23 mouse cellular contexts compared by ENCODE assay signal in the genomic region with DNA sequence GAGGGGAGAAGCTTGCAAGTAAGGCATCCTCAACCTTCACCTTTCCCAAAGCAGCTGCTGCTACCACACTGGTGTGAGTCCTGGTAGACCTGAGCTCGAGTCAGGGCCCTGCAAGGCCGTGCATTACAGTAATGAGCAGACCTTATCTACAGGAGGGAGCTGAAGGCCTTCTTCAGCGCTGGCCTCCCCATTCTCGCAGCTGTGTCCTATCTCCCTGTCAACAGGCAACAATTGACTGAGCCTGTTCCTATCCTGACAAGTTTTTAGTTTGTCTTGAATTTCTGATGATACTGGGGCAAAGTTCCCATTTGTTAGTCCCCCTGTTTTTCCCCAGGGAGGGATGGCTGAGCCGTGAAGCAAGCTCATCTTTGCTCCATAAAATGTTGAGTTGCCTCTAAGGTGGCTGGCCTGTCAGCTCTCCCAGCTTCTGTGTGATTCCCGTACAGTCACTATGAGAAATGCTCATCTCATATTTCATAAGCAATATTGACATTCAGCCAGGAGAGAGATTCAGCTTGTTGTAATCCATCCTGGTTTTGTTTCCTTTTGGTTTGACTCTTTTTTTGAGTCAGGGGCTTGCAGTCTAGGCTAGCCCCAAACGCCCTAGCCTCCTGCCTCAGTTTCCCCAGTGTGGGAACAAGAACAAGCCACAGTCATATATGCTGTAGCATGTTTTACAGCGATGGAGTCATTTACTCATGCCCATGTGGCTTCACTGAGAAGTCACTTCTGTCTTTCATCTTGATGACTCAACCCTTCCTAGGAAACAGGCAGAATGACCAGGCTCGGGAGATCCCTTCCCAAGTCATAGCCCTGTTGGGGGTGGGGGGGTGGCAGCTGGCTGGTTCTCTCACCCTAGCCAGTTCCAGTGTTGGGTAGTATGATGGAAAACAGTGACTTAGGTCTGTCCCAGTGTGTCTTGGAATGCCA. TPM values are rescaled to one million over a fixed set of nuclear protein-coding genes. Genes with fewer than 3 reads are reported as not detected.
A peak's percentile ranks its signal among the peaks of the same experiment; 100 is the strongest.
DNase-seq lines count a peak whose midpoint lies in the region; ATAC-seq lines count a peak whose summit lies in the region.
"Had no signal": no experiment of that assay in that cellular context is flagged by ENCODE, and none has a peak within 500 bp of the region (broad histone marks: within the 10 kb centered on the region; RNA-seq: fewer than 3 reads in every experiment).

No protein-coding gene starts in this region.

- WGBS in heart, embryonic 15.5 days, result 44% methylated on average over 9 of the region's 9 CpGs
- 38% methylated on average over 9 of the region's 9 CpGs for WGBS in heart, embryonic 12.5 days

- no peak overlapping the region for H3K9ac ChIP-seq in heart, embryonic 15.5 days
- no peak overlapping the region for H3K9ac ChIP-seq in heart, embryonic 12.5 days
- H3K9ac ChIP-seq: forebrain, postnatal 0 days; hindbrain, embryonic 15.5 days; liver, embryonic 15.5 days had no signal

- no peaks in the 10 kb centered on the region for H3K9me3 ChIP-seq in heart, embryonic 15.5 days (replicated peaks)
- H3K9me3 ChIP-seq in heart, embryonic 12.5 days (replicated peaks), result no peaks in the 10 kb centered on the region
- H3K9me3 ChIP-seq: hindbrain, embryonic 15.5 days; liver, embryonic 15.5 days had no signal

- H3K4me3 ChIP-seq in heart, embryonic 15.5 days, result no peak overlapping the region
- H3K4me3 ChIP-seq in heart, embryonic 12.5 days, result no peak overlapping the region
- H3K4me3 ChIP-seq: erythroblast, embryonic 14.5 days; hindbrain, embryonic 15.5 days; liver, embryonic 15.5 days had no signal

- H3K27me3 ChIP-seq in heart, embryonic 15.5 days, result no peaks in the 10 kb centered on the region
- H3K27me3 ChIP-seq in heart, embryonic 12.5 days (replicated peaks), result no peaks in the 10 kb centered on the region
- H3K27me3 ChIP-seq: hindbrain, embryonic 15.5 days; liver, embryonic 15.5 days had no signal

- H3K4me1 ChIP-seq in heart, embryonic 15.5 days (replicated peaks), result peaks cover 37% of the 10 kb centered on the region
- peaks cover 50% of the 10 kb centered on the region for H3K4me1 ChIP-seq in heart, embryonic 12.5 days (replicated peaks)

- no peak overlapping the region for H3K4me2 ChIP-seq in heart, embryonic 15.5 days
- H3K4me2 ChIP-seq in heart, embryonic 12.5 days, result no peak overlapping the region
- H3K4me2 ChIP-seq: hindbrain, embryonic 15.5 days; liver, embryonic 15.5 days had no signal

- 0 out of 2 replicates have a peak overlapping the region, but pooled peaks have one; percentile 17 for H3K27ac ChIP-seq in heart, embryonic 15.5 days
- H3K27ac ChIP-seq in heart, embryonic 12.5 days (ENCODE audit: poor library complexity, severe bottlenecking), result no peak overlapping the region
- H3K27ac ChIP-seq: hindbrain, embryonic 15.5 days; liver, embryonic 15.5 days had no signal

- intact Hi-C loops in heart, postnatal 10 days (cut with DNase I), result no loop called here

- ATAC-seq in heart, embryonic 15.5 days (replicated peaks; ENCODE audit: insufficient number of reproducible peaks, insufficient read depth, low FRiP score, low read depth), result no peak
- no peak for ATAC-seq in heart, embryonic 12.5 days (ENCODE audit: insufficient number of reproducible peaks, low FRiP score)
- ATAC-seq: forebrain, postnatal 0 days; midbrain, embryonic 16.5 days had no signal

- peak; percentile 83 for DNase-seq in 416B (ENCODE audit: low read depth)
- peak; percentile 77 for DNase-seq in NIH3T3 (ENCODE audit: low read depth)
- peak; percentile 59 to 70 for DNase-seq in heart, postnatal 10 days
- no peak for DNase-seq in right cerebral cortex, adult 18-20 months
- DNase-seq in cerebellum, postnatal 10 days, result no peak
- no peak for DNase-seq in layer of hippocampus, adult 18-20 months (ENCODE audit: low spot score in 2 of 2)
- DNase-seq: cerebellum, adult 9-10 months; forebrain, postnatal 0 days; gastrocnemius, postnatal 14 days; kidney, adult 11 months; kidney, postnatal 25 days; thymus, adult 18-20 months had no signal

- no peaks in the 10 kb centered on the region for H3K36me3 ChIP-seq in heart, embryonic 15.5 days
- H3K36me3 ChIP-seq in heart, embryonic 12.5 days, result no peaks in the 10 kb centered on the region
- H3K36me3 ChIP-seq: hindbrain, embryonic 15.5 days; liver, embryonic 15.5 days had no signal

RNA-seq across cellular contexts. Expression of a gene that starts 1.0 kb away (rescaled TPM):
- polyA plus RNA-seq in heart, embryonic 15.5 days (2015; fragmentation: Nextera tagmentation; extraction: Ambion mirVana), result not detected in 2 replicates
- polyA plus RNA-seq in heart, embryonic 12.5 days (2016; fragmentation: Nextera tagmentation; extraction: Ambion mirVana), result not detected in 2 replicates
- total RNA-seq in heart, postnatal 10 days (2021), result not detected
- total RNA-seq in layer of hippocampus, adult 18-20 months (2021), result not detected
- total RNA-seq: forebrain, postnatal 0 days; gastrocnemius, postnatal 14 days; layer of hippocampus, postnatal 10 days; left cerebral cortex, postnatal 36 days had no signal
- polyA plus RNA-seq: brain, embryonic 14.5 days; erythroblast, embryonic 14.5 days; forebrain, postnatal 0 days; heart, embryonic 14.5 days; hindbrain, embryonic 15.5 days; liver, embryonic 15.5 days; midbrain, embryonic 16.5 days; neural tube, embryonic 11.5 days had no signal

RNA-seq across cellular contexts. Expression of a gene that starts 12.2 kb away (rescaled TPM):
- polyA plus RNA-seq in heart, embryonic 15.5 days (2015; fragmentation: Nextera tagmentation; extraction: Ambion mirVana), result not detected in 2 replicates
- 0.13 TPM in 1 of 2 replicates, not detected in the other for polyA plus RNA-seq in heart, embryonic 12.5 days (2016; fragmentation: Nextera tagmentation; extraction: Ambion mirVana)
- total RNA-seq in heart, postnatal 10 days (2021), result under 1 TPM; 0.07 to 0.20 TPM
- 1 to 10 TPM in 1 of 2 experiments, under 1 TPM in 1; 0.89 to 1.0 TPM for total RNA-seq in layer of hippocampus, adult 18-20 months (2021)
- polyA plus RNA-seq: erythroblast, embryonic 14.5 days; forebrain, postnatal 0 days; heart, embryonic 14.5 days; liver, embryonic 15.5 days; neural tube, embryonic 11.5 days had no signal

RNA-seq across cellular contexts. Expression of a gene that starts 51.0 kb away (rescaled TPM):
- polyA plus RNA-seq in heart, embryonic 15.5 days (2015; fragmentation: Nextera tagmentation; extraction: Ambion mirVana), result 38.6 and 53.4 TPM in 2 replicates
- 60.8 and 80.5 TPM in 2 replicates for polyA plus RNA-seq in heart, embryonic 12.5 days (2016; fragmentation: Nextera tagmentation; extraction: Ambion mirVana)
- total RNA-seq in heart, postnatal 10 days (2021), result 100 to 1,000 TPM; 179 to 224 TPM
- total RNA-seq in layer of hippocampus, adult 18-20 months (2021), result 10 to 100 TPM; 22.0 to 23.0 TPM

Comparison
In these comparisons a context has a peak if more than half of its experiments do, and no peak if none do; other contexts are left out.
1. DNase-seq: peak in 416B (single experiment), NIH3T3 (single experiment) and heart, postnatal 10 days (2 of 2); none in right cerebral cortex, adult 18-20 months (single experiment), cerebellum, postnatal 10 days (0 of 2) and layer of hippocampus, adult 18-20 months (0 of 2).
2. RNA of a gene that starts 51.0 kb away (total RNA-seq): 179 to 224 TPM in heart, postnatal 10 days; 22.0 to 23.0 TPM in layer of hippocampus, adult 18-20 months; every median in the first group is over 4 times any median in the second.